Mouse (Mus musculus): ENCODE data around the gene Krtap10-4.

Krtap10-4 gene

GRCm38 (mm10) chr10:77826951-77827350 lies at the start of gene Krtap10-4:
Krtap10-4 (minus strand) TSS chr10:77827095.
- TF ChIP-seq GATA4 (IDR thresholded peaks at IDR 0.05; ENCODE audit: insufficient replicate concordance, low read length), result no peak

- TF ChIP-seq GATA4 (IDR thresholded peaks at IDR 0.05; ENCODE audit: insufficient replicate concordance, low read length), result no peak
Observed at GRCm38 (mm10) chr10:77869651-77870050, 42.8 kb upstream of the Krtap10-4 start.

GRCm38 (mm10) chr10:77867546-77867945 lies 40.7 kb upstream of the Krtap10-4 start:
- no peak for TF ChIP-seq GATA4 (IDR thresholded peaks at IDR 0.05; ENCODE audit: insufficient replicate concordance, low read length)

GRCm38 (mm10) chr10:77864762-77865143 lies 37.9 kb upstream of the Krtap10-4 start:
- TF ChIP-seq GATA4 (IDR thresholded peaks at IDR 0.05; ENCODE audit: insufficient replicate concordance, low read length), result no peak

- no peak for TF ChIP-seq GATA4 (IDR thresholded peaks at IDR 0.05; ENCODE audit: insufficient replicate concordance, low read length)
Observed at GRCm38 (mm10) chr10:77864067-77864761, 37.3 kb upstream of the Krtap10-4 start.

GRCm38 (mm10) chr10:77861675-77862074 lies 34.8 kb upstream of the Krtap10-4 start, which contains the start of gene Gm3285:
Gm3285 (plus strand) TSS chr10:77861975.
- TF ChIP-seq GATA4 (IDR thresholded peaks at IDR 0.05; ENCODE audit: insufficient replicate concordance, low read length), result no peak

- no peak for TF ChIP-seq GATA4 (IDR thresholded peaks at IDR 0.05; ENCODE audit: insufficient replicate concordance, low read length)
Observed at GRCm38 (mm10) chr10:77852559-77852958, 25.7 kb upstream of the Krtap10-4 start, which contains the start of gene Gm10318. Gm10318 (plus strand) TSS chr10:77852859.

GRCm38 (mm10) chr10:77847538-77847937 lies 20.6 kb upstream of the Krtap10-4 start:
- TF ChIP-seq GATA4 (IDR thresholded peaks at IDR 0.05; ENCODE audit: insufficient replicate concordance, low read length), result no peak

- no peak for TF ChIP-seq GATA4 (IDR thresholded peaks at IDR 0.05; ENCODE audit: insufficient replicate concordance, low read length)
Observed at GRCm38 (mm10) chr10:77846961-77847360, 20.1 kb upstream of the Krtap10-4 start.

- no peak for TF ChIP-seq GATA4 (IDR thresholded peaks at IDR 0.05; ENCODE audit: insufficient replicate concordance, low read length)
Observed at GRCm38 (mm10) chr10:77846503-77846902, 19.6 kb upstream of the Krtap10-4 start, which contains the start of gene Gm36176. Gm36176 (plus strand) TSS chr10:77846803.

- no peak for TF ChIP-seq GATA4 (IDR thresholded peaks at IDR 0.05; ENCODE audit: insufficient replicate concordance, low read length)
Observed at GRCm38 (mm10) chr10:77839006-77839405, 12.1 kb upstream of the Krtap10-4 start.

- TF ChIP-seq GATA4 (IDR thresholded peaks at IDR 0.05; ENCODE audit: insufficient replicate concordance, low read length), result no peak
Observed at GRCm38 (mm10) chr10:77835647-77836046, 8.8 kb upstream of the Krtap10-4 start, which contains the start of gene Krtap10-10. Krtap10-10 (plus strand) TSS chr10:77835947.

GRCm38 (mm10) chr10:77819203-77819602 lies 7.7 kb downstream of the Krtap10-4 start:
- no peak for TF ChIP-seq GATA4 (IDR thresholded peaks at IDR 0.05; ENCODE audit: insufficient replicate concordance, low read length)

GRCm38 (mm10) chr10:77818523-77818922 lies 8.4 kb downstream of the Krtap10-4 start:
- TF ChIP-seq GATA4 (IDR thresholded peaks at IDR 0.05; ENCODE audit: insufficient replicate concordance, low read length), result no peak

GRCm38 (mm10) chr10:77815514-77815913 lies 11.4 kb downstream of the Krtap10-4 start:
- TF ChIP-seq GATA4 (IDR thresholded peaks at IDR 0.05; ENCODE audit: insufficient replicate concordance, low read length), result no peak

- no peak for TF ChIP-seq GATA4 (IDR thresholded peaks at IDR 0.05; ENCODE audit: insufficient replicate concordance, low read length)
Observed at GRCm38 (mm10) chr10:77814382-77814781, 12.5 kb downstream of the Krtap10-4 start, which contains the start of gene Gm2696. Gm2696 (plus strand) TSS chr10:77814682.

- no peak for TF ChIP-seq GATA4 (IDR thresholded peaks at IDR 0.05; ENCODE audit: insufficient replicate concordance, low read length)
Observed at GRCm38 (mm10) chr10:77811743-77812142, 15.2 kb downstream of the Krtap10-4 start, which contains the start of gene Gm9507. Gm9507 (minus strand) TSS chr10:77811843.
